Mouse (Mus musculus) lung, adult 2 months (tissue): ENCODE data around the gene Myo1b. TPM values are rescaled to one million over a fixed set of nuclear protein-coding genes. Genes with fewer than 3 reads are reported as not detected.

Experiments used
- DNase-seq: peaks from one replicate; pipeline ENCODE4 v3.0.0; 2022
- H3K4me1 ChIP-seq: fragments of 200-500 bp; 2 replicates; pipeline ENCODE4 v1.6.1; 2011; ENCODE audit warnings: low read length; ENCODE audit not compliant: control insufficient read depth, insufficient read depth
- H3K4me3 ChIP-seq: fragments of 200-500 bp; replicated peaks from 2 replicates; pipeline ENCODE3; 2011; ENCODE audit warnings: low read depth, mild to moderate bottlenecking, control low read depth, low read length; ENCODE audit errors: extremely low read depth
- CTCF ChIP-seq: fragments of 200-500 bp; IDR thresholded peaks from 2 replicates; pipeline ENCODE4 v1.5.1; 2011; ENCODE audit warnings: mild to moderate bottlenecking, low read length, control low read depth; ENCODE audit not compliant: insufficient read depth
- POLR2A ChIP-seq: fragments of 200-500 bp; IDR thresholded peaks from 2 replicates; pipeline ENCODE4 v1.6.1; 2011; ENCODE audit warnings: low read depth, mild to moderate bottlenecking, control low read depth, low read length, borderline replicate concordance; ENCODE audit errors: extremely low read depth
- WGBS: fragments of 180-500 bp; shearing (Covaris S2); methylation state at CpG from one replicate; pipeline ENCODE4 v1.1.7; 2018; 5-methylcytosine and 5-hydroxymethylcytosine counted together
- polyA plus RNA-seq: library from polyadenylated mRNA; depleted of rRNA; stranded (reverse); fragments of >200 nt; gene quantifications from 2 replicates; pipeline ENCODE4 v1.2.3, GENCODE M21; 2012

The Myo1b gene
- polyA plus RNA-seq, 1 experiment = 54.1 TPM

- Histone ChIP-seq H3K4me1 (peaks cover 4% of the 10 kb centered on the region), H3K4me3 (no peak overlapping the region)
- TF ChIP-seq POLR2A (no peak), CTCF (no peak)
- DNase-seq = no peak
- WGBS = 81% methylated on average over 3 of the region's 3 CpGs
Observed at GRCm38 (mm10) chr1:51743756-51744425, 172.0 kb downstream of the Myo1b start.

GRCm38 (mm10) chr1:51742586-51742985 is 173.3 kb downstream of the Myo1b start:
- WGBS = 96% methylated on average over 1 of the region's 1 CpGs
- H3K4me1 ChIP-seq = peaks cover 4% of the 10 kb centered on the region
- no peak overlapping the region for H3K4me3 ChIP-seq
- TF ChIP-seq POLR2A (no peak), CTCF (no peak)
- DNase-seq = no peak

GRCm38 (mm10) chr1:51740626-51741231 is 175.1 kb downstream of the Myo1b start:
- TF ChIP-seq CTCF = no peak
- no peak for TF ChIP-seq POLR2A
- no peak for DNase-seq
- Histone ChIP-seq H3K4me3 (no peak overlapping the region), H3K4me1 (peaks cover 3% of the 10 kb centered on the region)
- 60% methylated on average over 10 of the region's 10 CpGs for WGBS

- Histone ChIP-seq H3K4me1 (peaks cover 3% of the 10 kb centered on the region), H3K4me3 (no peak overlapping the region)
- TF ChIP-seq CTCF = no peak
- TF ChIP-seq POLR2A = no peak
- 48% methylated on average over 5 of the region's 5 CpGs for WGBS
- no peak for DNase-seq
Observed at GRCm38 (mm10) chr1:51739252-51739852, 176.5 kb downstream of the Myo1b start.

GRCm38 (mm10) chr1:51736822-51737221 is 179.0 kb downstream of the Myo1b start:
- 75% methylated on average over 2 of the region's 2 CpGs for WGBS
- DNase-seq = no peak
- H3K4me1 ChIP-seq = peaks cover 3% of the 10 kb centered on the region
- no peak for TF ChIP-seq CTCF
- no peak for TF ChIP-seq POLR2A
- H3K4me3 ChIP-seq = no peak overlapping the region

- DNase-seq = no peak
Observed at GRCm38 (mm10) chr1:51734721-51735120, 181.2 kb downstream of the Myo1b start.

GRCm38 (mm10) chr1:51729407-51729806 is 186.5 kb downstream of the Myo1b start:
- 88% methylated on average over 1 of the region's 1 CpGs for WGBS

More at GRCm38 (mm10) chr1:51734721-51735120, 181.2 kb downstream of the Myo1b start:
- Histone ChIP-seq H3K4me1 (no peaks in the 10 kb centered on the region; the same call in 1 of the 2 replicates), H3K4me3 (no peak overlapping the region)
- WGBS = 78% methylated on average over 6 of the region's 6 CpGs
- no peak for TF ChIP-seq POLR2A
- TF ChIP-seq CTCF = no peak

GRCm38 (mm10) chr1:51728816-51729215 is 187.1 kb downstream of the Myo1b start:
- 58% methylated on average over 4 of the region's 4 CpGs for WGBS
- no peak for TF ChIP-seq CTCF
- TF ChIP-seq POLR2A = no peak
- no peaks in the 10 kb centered on the region for H3K4me1 ChIP-seq
- no peak overlapping the region for H3K4me3 ChIP-seq
- no peak for DNase-seq

More at GRCm38 (mm10) chr1:51729407-51729806, 186.5 kb downstream of the Myo1b start:
- TF ChIP-seq POLR2A (no peak), CTCF (no peak)
- Histone ChIP-seq H3K4me3 (no peak overlapping the region), H3K4me1 (no peaks in the 10 kb centered on the region)
- DNase-seq = no peak

- WGBS = 45% methylated on average over 9 of the region's 9 CpGs
- H3K4me3 ChIP-seq = no peak overlapping the region
- no peak for TF ChIP-seq POLR2A
- TF ChIP-seq CTCF = no peak
- no peak for DNase-seq
- H3K4me1 ChIP-seq = no peaks in the 10 kb centered on the region
Observed at GRCm38 (mm10) chr1:51719897-51720673, 195.8 kb downstream of the Myo1b start.
